Mouse (Mus musculus): Measurements from ENCODE around the gene Slc24a1. TPM values are rescaled to one million over a fixed set of nuclear protein-coding genes. Genes with fewer than 3 reads are reported as not detected.
"Not testable (repeated sequence)": the region's sequence is repeated elsewhere in the genome, so short reads cannot be mapped to it uniquely, and the experiment has no call there.

The Slc24a1 gene
- polyA plus RNA-seq (2015; fragmentation: Nextera tagmentation; extraction: Ambion mirVana), result 0.06 and 0.11 TPM in 2 replicates

GRCm38 (mm10) chr9:64951161-64951657 is at the start of gene Slc24a1:
TSS of gene Slc24a1 (minus strand) at chr9:64951607.
- no peak for ATAC-seq (ENCODE audit: insufficient read depth, low FRiP score)
- Histone ChIP-seq H3K9ac (ENCODE audit: low read length) (no peak within 1 kb of the TSS), H3K9me3 (replicated peaks; ENCODE audit: control insufficient read depth, low read length) (no peaks in the 10 kb centered on the region), H3K27ac (ENCODE audit: low read length) (no peak within 1 kb of the TSS), H3K4me2 (ENCODE audit: low read depth, low read length) (no peak within 1 kb of the TSS), H3K27me3 (ENCODE audit: control insufficient read depth, insufficient read depth, low read length) (0 out of 2 replicates have a peak, but pooled peaks cover 3% of the 10 kb centered on the region), H3K36me3 (ENCODE audit: control insufficient read depth, insufficient read depth, low read length) (no peaks in the 10 kb centered on the region), H3K4me1 (ENCODE audit: control insufficient read depth, insufficient read depth, low read length) (no peaks in the 10 kb centered on the region), H3K4me3 (replicated peaks; ENCODE audit: low read length) (no peak within 1 kb of the TSS)
- 39% methylated on average over 11 of the region's 11 CpGs for WGBS

GRCm38 (mm10) chr9:64995464-64995863 is 44.1 kb upstream of the Slc24a1 start:
- ATAC-seq (ENCODE audit: insufficient read depth, low FRiP score); H3K27me3 ChIP-seq (ENCODE audit: control insufficient read depth, insufficient read depth, low read length); H3K4me2 ChIP-seq (ENCODE audit: low read depth, low read length); H3K4me3 ChIP-seq (replicated peaks; ENCODE audit: low read length); H3K4me1 ChIP-seq (ENCODE audit: control insufficient read depth, insufficient read depth, low read length); H3K36me3 ChIP-seq (ENCODE audit: control insufficient read depth, insufficient read depth, low read length); H3K27ac ChIP-seq (ENCODE audit: low read length); H3K9me3 ChIP-seq (replicated peaks; ENCODE audit: control insufficient read depth, low read length); H3K9ac ChIP-seq (ENCODE audit: low read length): not testable (repeated sequence)
- WGBS, result 74% methylated on average over 1 of the region's 1 CpGs

- Histone ChIP-seq H3K4me3 (replicated peaks; ENCODE audit: low read length) (no peak overlapping the region), H3K9me3 (replicated peaks; ENCODE audit: control insufficient read depth, low read length) (no peaks in the 10 kb centered on the region), H3K4me1 (ENCODE audit: control insufficient read depth, insufficient read depth, low read length) (no peaks in the 10 kb centered on the region), H3K27me3 (ENCODE audit: control insufficient read depth, insufficient read depth, low read length) (no peaks in the 10 kb centered on the region), H3K9ac (ENCODE audit: low read length) (no peak overlapping the region), H3K36me3 (ENCODE audit: control insufficient read depth, insufficient read depth, low read length) (no peaks in the 10 kb centered on the region), H3K4me2 (ENCODE audit: low read depth, low read length) (no peak overlapping the region), H3K27ac (ENCODE audit: low read length) (no peak overlapping the region)
- 86% methylated on average over 7 of the region's 7 CpGs for WGBS
- no peak for ATAC-seq (ENCODE audit: insufficient read depth, low FRiP score)
Observed at GRCm38 (mm10) chr9:64990291-64990690, 38.9 kb upstream of the Slc24a1 start.

- WGBS, result 73% methylated on average over 6 of the region's 6 CpGs
Observed at GRCm38 (mm10) chr9:64988443-64988842, 37.0 kb upstream of the Slc24a1 start.

GRCm38 (mm10) chr9:64987651-64988050 is 36.2 kb upstream of the Slc24a1 start:
- no peak overlapping the region for H3K27ac ChIP-seq (ENCODE audit: low read length)
- no peak overlapping the region for H3K4me2 ChIP-seq (ENCODE audit: low read depth, low read length)
- H3K9me3 ChIP-seq (replicated peaks; ENCODE audit: control insufficient read depth, low read length), result no peaks in the 10 kb centered on the region
- H3K27me3 ChIP-seq (ENCODE audit: control insufficient read depth, insufficient read depth, low read length), result no peaks in the 10 kb centered on the region
- no peak overlapping the region for H3K9ac ChIP-seq (ENCODE audit: low read length)
- peaks cover 7% of the 10 kb centered on the region for H3K36me3 ChIP-seq (ENCODE audit: control insufficient read depth, insufficient read depth, low read length)
- ATAC-seq (ENCODE audit: insufficient read depth, low FRiP score), result no peak
- H3K4me3 ChIP-seq (replicated peaks; ENCODE audit: low read length), result no peak overlapping the region
- WGBS, result 96% methylated on average over 2 of the region's 2 CpGs
- no peaks in the 10 kb centered on the region for H3K4me1 ChIP-seq (ENCODE audit: control insufficient read depth, insufficient read depth, low read length)

More at GRCm38 (mm10) chr9:64988443-64988842, 37.0 kb upstream of the Slc24a1 start:
- H3K36me3 ChIP-seq (ENCODE audit: control insufficient read depth, insufficient read depth, low read length), result peaks cover 5% of the 10 kb centered on the region; the same call in 1 of the 2 replicates
- H3K9ac ChIP-seq (ENCODE audit: low read length), result no peak overlapping the region
- H3K4me2 ChIP-seq (ENCODE audit: low read depth, low read length), result no peak overlapping the region
- H3K9me3 ChIP-seq (replicated peaks; ENCODE audit: control insufficient read depth, low read length), result no peaks in the 10 kb centered on the region
- H3K27me3 ChIP-seq (ENCODE audit: control insufficient read depth, insufficient read depth, low read length), result no peaks in the 10 kb centered on the region
- no peak overlapping the region for H3K27ac ChIP-seq (ENCODE audit: low read length)
- no peak for ATAC-seq (ENCODE audit: insufficient read depth, low FRiP score)
- no peak overlapping the region for H3K4me3 ChIP-seq (replicated peaks; ENCODE audit: low read length)
- H3K4me1 ChIP-seq (ENCODE audit: control insufficient read depth, insufficient read depth, low read length), result no peaks in the 10 kb centered on the region

GRCm38 (mm10) chr9:64985807-64986206 is 34.4 kb upstream of the Slc24a1 start:
- H3K4me2 ChIP-seq (ENCODE audit: low read depth, low read length), result no peak overlapping the region
- no peak overlapping the region for H3K4me3 ChIP-seq (replicated peaks; ENCODE audit: low read length)
- no peaks in the 10 kb centered on the region for H3K4me1 ChIP-seq (ENCODE audit: control insufficient read depth, insufficient read depth, low read length)
- H3K9me3 ChIP-seq (replicated peaks; ENCODE audit: control insufficient read depth, low read length), result no peaks in the 10 kb centered on the region
- H3K27me3 ChIP-seq (ENCODE audit: control insufficient read depth, insufficient read depth, low read length), result no peaks in the 10 kb centered on the region
- no peak for ATAC-seq (ENCODE audit: insufficient read depth, low FRiP score)
- 87% methylated on average over 9 of the region's 9 CpGs for WGBS
- H3K9ac ChIP-seq (ENCODE audit: low read length), result no peak overlapping the region
- H3K36me3 ChIP-seq (ENCODE audit: control insufficient read depth, insufficient read depth, low read length), result peaks cover 10% of the 10 kb centered on the region
- H3K27ac ChIP-seq (ENCODE audit: low read length), result peak overlapping the region; percentile 36

- Histone ChIP-seq H3K4me2 (ENCODE audit: low read depth, low read length) (no peak overlapping the region), H3K27ac (ENCODE audit: low read length) (peak overlapping the region; percentile 36), H3K36me3 (ENCODE audit: control insufficient read depth, insufficient read depth, low read length) (peaks cover 13% of the 10 kb centered on the region), H3K9me3 (replicated peaks; ENCODE audit: control insufficient read depth, low read length) (no peaks in the 10 kb centered on the region), H3K9ac (ENCODE audit: low read length) (no peak overlapping the region), H3K4me1 (ENCODE audit: control insufficient read depth, insufficient read depth, low read length) (no peaks in the 10 kb centered on the region), H3K27me3 (ENCODE audit: control insufficient read depth, insufficient read depth, low read length) (no peaks in the 10 kb centered on the region), H3K4me3 (replicated peaks; ENCODE audit: low read length) (no peak overlapping the region)
- peak; percentile 37; the same call in 1 of the 2 replicates for ATAC-seq (ENCODE audit: insufficient read depth, low FRiP score)
- WGBS, result 55% methylated on average over 8 of the region's 8 CpGs
Observed at GRCm38 (mm10) chr9:64985037-64985794, 33.8 kb upstream of the Slc24a1 start.

GRCm38 (mm10) chr9:64981904-64982303 is 30.5 kb upstream of the Slc24a1 start:
- Histone ChIP-seq H3K4me3 (replicated peaks; ENCODE audit: low read length) (no peak overlapping the region), H3K36me3 (ENCODE audit: control insufficient read depth, insufficient read depth, low read length) (peaks cover 34% of the 10 kb centered on the region), H3K27ac (ENCODE audit: low read length) (no peak overlapping the region), H3K4me1 (ENCODE audit: control insufficient read depth, insufficient read depth, low read length) (no peaks in the 10 kb centered on the region), H3K4me2 (ENCODE audit: low read depth, low read length) (no peak overlapping the region), H3K9ac (ENCODE audit: low read length) (no peak overlapping the region), H3K27me3 (ENCODE audit: control insufficient read depth, insufficient read depth, low read length) (no peaks in the 10 kb centered on the region), H3K9me3 (replicated peaks; ENCODE audit: control insufficient read depth, low read length) (no peaks in the 10 kb centered on the region)
- WGBS, result 64% methylated on average over 1 of the region's 1 CpGs
- ATAC-seq (ENCODE audit: insufficient read depth, low FRiP score), result no peak

GRCm38 (mm10) chr9:64980548-64980947 is 29.1 kb upstream of the Slc24a1 start:
- Histone ChIP-seq H3K4me2 (ENCODE audit: low read depth, low read length) (no peak overlapping the region), H3K27me3 (ENCODE audit: control insufficient read depth, insufficient read depth, low read length) (no peaks in the 10 kb centered on the region), H3K4me1 (ENCODE audit: control insufficient read depth, insufficient read depth, low read length) (no peaks in the 10 kb centered on the region), H3K36me3 (ENCODE audit: control insufficient read depth, insufficient read depth, low read length) (peaks cover 41% of the 10 kb centered on the region), H3K27ac (ENCODE audit: low read length) (no peak overlapping the region), H3K4me3 (replicated peaks; ENCODE audit: low read length) (no peak overlapping the region), H3K9me3 (replicated peaks; ENCODE audit: control insufficient read depth, low read length) (no peaks in the 10 kb centered on the region), H3K9ac (ENCODE audit: low read length) (no peak overlapping the region)
- no peak for ATAC-seq (ENCODE audit: insufficient read depth, low FRiP score)
- 66% methylated on average over 3 of the region's 3 CpGs for WGBS
